Mouse (Mus musculus) liver, embryonic 14.5 days (tissue): ENCODE results near the gene Lbp.

ENCODE experiments used
- CTCF ChIP-seq: IDR thresholded peaks from 2 replicates; pipeline ENCODE4 v1.5.1; 2016; ENCODE audit warnings: antibody characterized with exemption, low read depth, control low read depth
- EP300 ChIP-seq: IDR thresholded peaks from 2 replicates; pipeline ENCODE4 v1.6.1; 2016; ENCODE audit warnings: antibody characterized with exemption, low read depth

GRCm38 (mm10) chr2:158317026-158317425 is 10.7 kb downstream of the Lbp start:
- TF ChIP-seq CTCF = peak; percentile 78
- no peak for TF ChIP-seq EP300
